Mouse (Mus musculus) thymus, postnatal 25 days (tissue): ENCODE measurements at regions not wholly inside any gene's neighbourhood (a gene's known extent, or its start where the extent isn't known, plus 50 kb on each side); places are given as distances from the start of the nearest gene placed in this dataset.

Experiments used
- DNase-seq: peaks from one replicate; pipeline ENCODE4 v3.0.0; 2022

GRCm38 (mm10) chr12:92291490-92291889 is 442.5 kb upstream of the Sel1l start:
- DNase-seq: no peak

GRCm38 (mm10) chr12:92285511-92285910 is 436.6 kb upstream of the Sel1l start:
- DNase-seq: no peak

- DNase-seq: no peak
These were observed 431.5 kb upstream of the Sel1l start for GRCm38 (mm10) chr12:92280470-92280869.

- DNase-seq: no peak
These were observed 403.0 kb upstream of the Sel1l start for GRCm38 (mm10) chr12:92251962-92252361.

GRCm38 (mm10) chr12:92246790-92247451 is 398.0 kb upstream of the Sel1l start:
- DNase-seq: no peak

- DNase-seq: no peak
These were observed 391.2 kb upstream of the Sel1l start for GRCm38 (mm10) chr12:92239956-92240699.

GRCm38 (mm10) chr12:92233650-92234408 is 384.9 kb upstream of the Sel1l start:
- DNase-seq: no peak

- DNase-seq: no peak
These were observed 379.6 kb upstream of the Sel1l start for GRCm38 (mm10) chr12:92228585-92228984.

- DNase-seq: no peak
These were observed 354.4 kb upstream of the Sel1l start for GRCm38 (mm10) chr12:92203351-92203750.

- no peak for DNase-seq
These were observed 351.6 kb upstream of the Sel1l start for GRCm38 (mm10) chr12:92200602-92201001.

GRCm38 (mm10) chr12:92198738-92199477 is 350.0 kb upstream of the Sel1l start:
- no peak for DNase-seq

GRCm38 (mm10) chr12:92193934-92194685 is 345.2 kb upstream of the Sel1l start:
- DNase-seq: no peak

- DNase-seq: no peak
These were observed 344.4 kb upstream of the Sel1l start for GRCm38 (mm10) chr12:92193199-92193933.

- no peak for DNase-seq
These were observed 340.1 kb upstream of the Sel1l start for GRCm38 (mm10) chr12:92189022-92189421.

- no peak for DNase-seq
These were observed 338.2 kb upstream of the Sel1l start for GRCm38 (mm10) chr12:92187133-92187482.

GRCm38 (mm10) chr12:92186448-92187132 is 337.6 kb upstream of the Sel1l start:
- no peak for DNase-seq

- no peak for DNase-seq
These were observed 330.3 kb upstream of the Sel1l start for GRCm38 (mm10) chr12:92179292-92179691.

GRCm38 (mm10) chr12:92156726-92157125 is 307.8 kb upstream of the Sel1l start:
- no peak for DNase-seq

- no peak for DNase-seq
These were observed 303.9 kb upstream of the Sel1l start for GRCm38 (mm10) chr12:92152922-92153235.

GRCm38 (mm10) chr12:92152043-92152921 is 303.3 kb upstream of the Sel1l start:
- DNase-seq: no peak
